Mouse (Mus musculus) fibroblast of lung, adult 2 months (primary cell): Measurements from ENCODE around the gene Sema4g.
A peak's percentile ranks its signal among the peaks of the same experiment; 100 is the strongest.
"Not testable (repeated sequence)": the region's sequence is repeated elsewhere in the genome, so short reads cannot be mapped to it uniquely, and the experiment has no call there.

ENCODE experiments used
- DNase-seq: peaks from one replicate; pipeline ENCODE4 v3.0.0-alpha.2; 2011; ENCODE audit warnings: low read depth

The Sema4g gene

DNA sequence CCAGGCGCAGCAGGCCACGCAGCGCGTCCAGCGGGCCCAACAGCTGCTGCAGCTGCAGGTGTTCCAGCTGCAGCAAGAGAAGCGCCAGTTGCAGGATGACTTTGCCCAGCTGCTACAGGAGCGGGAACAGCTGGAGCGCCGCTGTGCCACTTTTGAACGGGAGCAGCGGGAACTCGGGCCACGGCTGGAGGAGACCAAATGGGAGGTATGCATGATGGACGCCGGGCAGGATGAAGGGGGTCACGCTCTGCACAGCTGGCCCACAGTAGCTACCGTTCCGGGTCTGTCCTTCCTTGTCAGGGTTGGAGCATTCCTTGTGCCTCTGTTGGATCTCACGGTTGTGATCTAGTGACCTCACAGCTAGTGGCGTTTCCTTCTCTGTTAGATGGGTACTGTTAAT is 35.9 kb downstream of the Sema4g start:
- DNase-seq = no peak

DNA sequence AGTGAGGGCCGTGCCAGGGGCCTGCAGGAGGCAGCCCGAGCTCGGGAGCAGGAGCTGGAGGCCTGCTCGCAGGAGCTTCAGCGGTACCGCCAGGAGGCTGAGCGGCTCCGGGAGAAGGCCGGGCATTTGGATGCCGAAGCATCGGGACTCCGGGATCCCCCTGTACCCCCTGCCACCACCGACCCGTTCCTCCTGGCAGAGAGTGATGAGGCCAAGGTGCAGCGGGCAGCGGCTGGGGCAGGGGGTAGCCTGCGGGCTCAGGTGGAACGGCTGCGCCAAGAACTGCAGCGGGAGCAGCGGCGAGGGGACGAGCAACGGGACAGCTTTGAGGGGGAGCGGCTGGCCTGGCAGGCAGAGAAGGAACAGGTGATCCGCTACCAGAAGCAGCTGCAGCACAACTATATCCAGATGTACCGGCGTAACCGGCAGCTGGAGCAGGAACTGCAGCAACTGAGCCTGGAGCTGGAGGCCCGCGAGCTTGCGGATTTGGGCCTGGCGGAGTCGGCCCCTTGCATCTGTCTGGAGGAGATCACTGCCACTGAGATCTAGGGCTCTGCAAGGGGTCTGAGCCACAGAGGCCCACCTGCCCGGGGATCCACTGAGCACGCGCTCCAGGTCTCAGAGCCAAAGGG is 37.2 kb downstream of the Sema4g start:
- no peak for DNase-seq

DNA sequence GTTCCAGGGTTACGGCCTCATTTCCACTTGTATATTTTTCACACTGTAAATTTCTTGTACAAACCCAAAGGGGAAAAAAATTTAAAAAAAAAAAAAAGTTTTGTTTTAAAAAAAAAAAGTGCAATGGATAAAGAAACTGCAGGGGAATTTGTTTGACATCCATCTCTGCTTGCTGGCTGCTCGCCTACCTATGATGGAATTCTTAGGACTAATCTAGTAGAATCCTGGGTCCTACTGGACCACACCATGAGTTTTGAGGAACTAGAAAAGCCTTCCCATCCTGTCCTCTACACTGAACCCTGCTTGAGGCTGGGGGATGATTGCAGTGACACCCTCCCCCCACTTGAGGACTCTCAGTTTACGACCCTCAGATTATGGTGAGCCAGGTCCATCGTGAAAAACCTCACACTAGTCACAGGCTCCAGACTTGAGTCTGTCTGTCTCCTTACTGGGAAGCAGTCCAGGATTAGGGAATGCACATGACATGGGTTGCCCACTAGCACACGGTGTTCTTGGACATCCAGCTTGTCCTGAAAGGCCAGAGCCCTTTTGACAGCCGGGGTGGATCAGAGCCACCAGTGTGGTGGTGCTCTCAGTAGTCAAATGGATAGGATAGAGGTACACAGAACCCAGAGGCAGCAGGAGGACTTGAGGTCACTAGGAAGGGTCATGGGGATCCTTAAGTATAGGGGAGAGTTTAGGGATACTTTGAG is 38.2 kb downstream of the Sema4g start:
- no peak for DNase-seq

GRCm38 (mm10) chr19:45027848-45028247 is 38.9 kb downstream of the Sema4g start:
- DNase-seq = no peak

GRCm38 (mm10) chr19:45028746-45029145 is 39.8 kb downstream of the Sema4g start:
- DNase-seq = no peak

DNA sequence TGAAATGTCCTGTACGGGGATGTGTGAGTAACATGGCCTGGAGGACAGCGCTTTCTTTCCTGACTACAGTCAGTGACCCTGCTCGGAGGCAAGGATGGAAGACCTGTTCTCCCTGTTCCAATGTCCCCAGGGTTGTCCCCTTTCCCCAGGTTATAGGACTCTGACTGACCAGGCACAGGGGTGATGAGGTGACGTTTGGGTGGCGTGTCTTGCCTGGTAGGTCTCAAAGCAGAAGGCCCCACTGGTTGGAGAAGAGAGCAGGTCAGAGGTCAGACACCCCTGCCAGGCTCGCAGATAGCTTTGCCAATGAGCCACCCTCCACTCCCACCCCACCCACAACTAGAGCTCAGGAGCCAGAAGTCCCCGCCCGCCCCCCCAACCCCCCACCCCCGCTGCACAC is 40.7 kb downstream of the Sema4g start:
- DNase-seq = no peak

- no peak for DNase-seq
These were observed 41.2 kb downstream of the Sema4g start for GRCm38 (mm10) chr19:45030111-45030510.

DNA sequence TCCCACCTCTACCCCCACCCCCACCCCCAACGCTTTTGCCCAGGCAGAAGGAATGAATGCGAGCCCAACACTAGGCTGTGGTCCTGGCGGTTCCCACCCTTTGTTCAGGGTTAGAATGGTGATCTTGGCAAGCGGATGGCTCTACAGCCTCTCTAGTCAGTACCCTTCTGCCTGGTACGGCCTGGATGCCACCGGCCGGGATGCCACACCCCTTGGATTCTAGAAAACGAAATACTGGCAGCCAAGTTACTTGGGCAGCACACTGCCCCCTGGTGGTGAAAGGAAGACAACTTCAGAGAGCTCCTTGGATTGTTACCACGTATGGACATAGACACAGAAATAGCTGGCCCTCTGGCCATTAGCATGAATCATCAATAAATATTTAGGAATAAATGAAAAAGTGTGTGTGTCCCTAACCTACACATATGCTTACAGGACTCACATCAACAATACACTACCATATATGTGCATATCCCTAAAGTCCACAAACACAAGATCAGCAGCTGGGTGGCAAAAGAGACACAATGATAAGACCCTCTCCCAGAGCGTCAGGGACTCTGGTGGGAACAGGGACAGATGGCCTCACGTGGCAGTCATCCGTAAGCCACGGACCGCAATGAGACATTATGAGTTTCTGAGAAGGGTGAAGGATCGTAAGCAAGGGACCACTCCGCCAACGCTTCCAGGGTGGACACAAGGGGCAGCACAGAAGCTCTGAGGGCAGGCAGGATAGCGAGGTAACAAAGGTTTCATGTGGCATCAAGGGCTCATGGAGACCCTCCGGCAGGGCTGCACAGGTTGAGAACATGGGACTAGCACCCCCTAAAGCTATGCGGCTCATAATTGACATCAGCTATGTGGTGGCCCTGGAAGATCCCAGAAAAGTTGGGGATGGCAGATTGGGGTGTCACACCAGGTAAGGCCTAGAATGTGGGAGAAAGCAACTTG is 42.1 kb downstream of the Sema4g start:
- DNase-seq = no peak

DNA sequence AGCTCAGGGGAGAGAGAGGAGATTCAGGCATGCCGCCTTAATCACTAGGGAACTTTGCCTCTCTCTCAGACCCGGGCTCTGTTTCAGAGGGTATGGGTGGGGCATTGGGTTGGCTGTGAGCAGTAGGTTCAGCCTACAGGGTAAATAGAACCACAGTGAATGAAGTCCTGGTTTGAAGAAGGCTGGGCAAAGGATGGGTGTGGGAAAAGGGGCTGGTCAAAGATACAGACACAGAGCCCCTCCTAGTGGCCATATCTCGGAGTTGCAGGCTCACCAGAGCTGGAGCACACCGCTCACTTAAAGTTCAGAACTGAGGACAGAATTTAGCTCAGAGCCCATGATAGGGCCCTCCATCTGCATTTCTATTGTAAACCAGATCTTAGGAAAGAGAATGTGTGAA is 42.9 kb downstream of the Sema4g start:
- peak; percentile 75 for DNase-seq

GRCm38 (mm10) chr19:45032570-45033332 is 43.9 kb downstream of the Sema4g start:
- no peak for DNase-seq

DNA sequence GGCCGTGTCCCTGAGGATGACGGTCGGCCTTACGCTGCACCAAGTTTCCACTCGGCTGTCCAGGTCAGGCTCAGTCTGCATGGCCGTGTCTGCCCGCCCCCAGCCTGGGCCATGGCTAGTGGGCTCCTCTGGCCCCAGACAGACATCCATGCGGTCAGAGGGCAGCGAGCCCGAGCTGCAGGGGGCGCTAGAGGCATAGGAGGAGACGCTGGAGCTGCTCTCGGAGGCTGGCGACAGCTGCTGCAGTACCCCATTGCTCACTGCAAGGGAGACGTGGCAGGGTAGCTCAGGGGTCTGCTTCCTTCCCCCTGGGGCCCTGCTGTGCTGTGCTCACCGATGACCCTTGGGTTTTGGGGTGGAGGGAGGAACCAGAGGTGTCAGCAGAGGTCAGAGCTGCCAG is 48.0 kb downstream of the Sema4g start:
- DNase-seq = no peak

- not testable (repeated sequence) for DNase-seq
These were observed 49.3 kb downstream of the Sema4g start for GRCm38 (mm10) chr19:45038198-45038597.

DNA sequence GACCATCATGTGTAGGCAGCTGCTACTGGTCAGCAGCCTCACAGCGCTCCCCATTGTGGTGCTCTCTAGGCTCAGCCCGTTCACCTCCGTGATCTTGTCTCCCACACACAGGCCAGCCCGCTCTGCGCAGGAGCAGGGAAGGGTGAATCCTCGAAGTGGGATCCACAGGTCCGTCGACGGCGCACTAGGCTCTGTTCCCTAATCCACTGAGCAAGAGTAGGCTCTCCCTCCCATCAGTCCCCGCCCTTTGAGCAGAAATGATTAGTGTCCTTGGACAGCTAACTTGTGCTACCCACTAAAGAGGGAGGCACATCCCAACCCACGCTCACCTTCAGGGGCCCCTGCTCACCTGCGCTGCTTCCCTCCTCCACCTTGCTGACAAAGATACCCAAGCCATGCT is 51.3 kb downstream of the Sema4g start:
- DNase-seq = no peak

GRCm38 (mm10) chr19:45044389-45044927 is 55.6 kb downstream of the Sema4g start:
- no peak for DNase-seq

GRCm38 (mm10) chr19:45045236-45045635 is 56.3 kb downstream of the Sema4g start:
- no peak for DNase-seq

DNA sequence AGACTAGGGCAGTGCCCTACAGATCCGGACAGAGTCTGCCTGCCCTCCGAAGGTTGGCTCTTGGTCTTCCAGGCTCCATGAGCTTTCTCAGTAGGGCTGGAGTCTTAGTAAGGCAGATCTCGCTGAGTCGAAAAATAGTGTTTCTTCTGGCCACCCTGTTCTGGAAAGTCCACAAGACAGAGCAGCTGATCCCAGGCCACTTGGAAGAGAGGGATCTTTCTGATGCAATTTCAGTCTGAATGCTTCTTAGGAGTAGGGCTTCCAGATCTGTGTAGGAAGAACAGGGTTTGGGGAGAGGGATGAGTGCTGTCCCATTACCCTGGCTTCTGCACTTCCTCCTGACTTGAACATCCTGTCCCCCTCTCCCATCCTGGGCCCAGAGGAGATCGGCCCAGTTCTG is 56.8 kb downstream of the Sema4g start, which contains the start of gene Pdzd7:
Gene Pdzd7 (minus strand): TSS at position 67 of the 400 bp plus-strand sequence.
- no peak for DNase-seq

GRCm38 (mm10) chr19:45046523-45047321 is 57.8 kb downstream of the Sema4g start:
- no peak for DNase-seq

DNA sequence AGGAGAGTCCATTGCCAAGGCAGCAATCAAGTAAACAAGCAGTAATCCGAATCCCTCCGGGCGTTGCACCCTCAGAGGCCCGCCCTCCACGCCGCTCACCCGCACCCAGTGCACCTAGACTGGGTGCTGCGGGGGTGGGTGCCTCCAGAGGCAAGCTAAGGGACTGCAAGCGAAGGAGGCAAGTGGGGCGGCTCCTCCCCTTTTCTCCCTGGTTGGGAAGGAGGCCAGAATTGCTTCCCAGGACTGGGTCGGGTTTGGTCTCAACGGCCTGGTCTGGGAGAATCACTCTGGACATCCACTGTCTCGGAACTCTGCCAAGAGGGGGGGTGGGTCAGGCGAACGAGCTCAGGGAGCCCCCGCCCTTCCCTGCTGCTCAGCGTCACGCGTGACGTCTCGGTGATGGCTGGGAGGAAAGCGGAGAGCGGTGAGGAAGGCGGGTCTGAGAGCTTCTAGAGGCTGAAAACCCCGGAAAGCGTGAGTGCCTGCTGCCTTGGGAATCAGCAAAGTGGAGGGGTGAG is 58.6 kb downstream of the Sema4g start, which contains the start of gene Sfxn3:
Gene Sfxn3 (plus strand): TSS at position 87 of the 518 bp plus-strand sequence.
- peak; percentile 94 for DNase-seq

GRCm38 (mm10) chr19:45047935-45048643 is 59.2 kb downstream of the Sema4g start:
- DNase-seq = peak; percentile 86
